Mouse (Mus musculus) limb, embryonic 15.5 days (tissue): ENCODE results near the gene Dnah17. TPM values are rescaled to one million over a fixed set of nuclear protein-coding genes. Genes with fewer than 3 reads are reported as not detected.

Experiments used
- ATAC-seq: fragments of 200-750 bp; cut with Nextera tagmentation; 2 replicates; pipeline ENCODE4 v1.8.0; 2017; ENCODE audit warnings: low read depth, moderate TSS enrichment; ENCODE audit not compliant: insufficient number of reproducible peaks, low FRiP score, low TSS enrichment
- H3K27ac ChIP-seq: fragments of 300-500 bp; sonication (generic); 2 replicates; pipeline ENCODE4 v1.5.1; 2015; ENCODE audit warnings: moderate library complexity, mild to moderate bottlenecking, inconsistent platforms
- H3K27me3 ChIP-seq: fragments of 300-500 bp; sonication (generic); 2 replicates; pipeline ENCODE4 v1.6.1; 2015; ENCODE audit warnings: inconsistent platforms
- H3K36me3 ChIP-seq: fragments of 300-500 bp; sonication (generic); 2 replicates; pipeline ENCODE4 v1.6.1; 2015; ENCODE audit warnings: inconsistent platforms
- H3K4me1 ChIP-seq: fragments of 300-500 bp; sonication (generic); 2 replicates; pipeline ENCODE4 v1.6.1; 2015; ENCODE audit warnings: inconsistent platforms
- H3K4me2 ChIP-seq: fragments of 300-500 bp; sonication (generic); 2 replicates; pipeline ENCODE4 v1.6.1; 2015; ENCODE audit warnings: mild to moderate bottlenecking, inconsistent platforms
- H3K4me3 ChIP-seq: fragments of 300-500 bp; sonication (generic); 2 replicates; pipeline ENCODE4 v1.5.1; 2015; ENCODE audit warnings: mild to moderate bottlenecking, inconsistent platforms
- H3K9ac ChIP-seq: fragments of 300-500 bp; sonication (generic); 2 replicates; pipeline ENCODE4 v1.6.1; 2015; ENCODE audit warnings: inconsistent platforms
- H3K9me3 ChIP-seq: fragments of 300-500 bp; sonication (generic); 2 replicates; pipeline ENCODE4 v1.6.1; 2016; ENCODE audit warnings: inconsistent platforms
- WGBS: fragments of 180-500 bp; shearing (Covaris S2); methylation state at CpG from one replicate; pipeline ENCODE4 v1.1.7; 2015; 5-methylcytosine and 5-hydroxymethylcytosine counted together
- polyA plus RNA-seq: library from polyadenylated mRNA; unstranded; fragments of >200 nt; fragmentation: Nextera tagmentation; extraction: Ambion mirVana; gene quantifications from 2 replicates; pipeline ENCODE4 v1.2.1, GENCODE M21; 2015

Dnah17 gene
- polyA plus RNA-seq, 1 experiment from 2014 or later = 0.15 TPM

DNA sequence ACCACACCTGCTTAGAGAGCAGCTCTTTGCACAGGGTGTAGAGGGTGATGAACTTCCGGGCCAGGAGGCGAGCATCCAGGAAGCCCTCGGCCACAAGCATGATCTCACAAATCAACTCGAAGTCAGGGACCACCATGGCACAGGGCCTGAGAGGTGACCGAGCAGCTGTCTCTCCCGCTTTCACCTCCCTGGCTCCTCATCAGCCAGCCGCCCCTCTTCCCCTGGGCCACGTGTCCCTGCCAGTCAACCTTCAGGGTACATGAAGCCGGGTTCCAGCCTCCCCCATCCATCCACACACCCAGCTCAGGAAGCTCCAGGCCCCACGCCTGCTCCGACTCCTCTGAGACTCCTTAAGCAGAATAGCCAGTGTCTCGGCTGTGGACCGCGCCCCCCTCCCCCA lies 48.1 kb downstream of the Dnah17 start:
- 80% methylated on average over 14 of the region's 14 CpGs for WGBS
- peaks cover 15% of the 10 kb centered on the region; the same call in 1 of the 2 replicates for H3K4me1 ChIP-seq
- no peak overlapping the region for H3K9ac ChIP-seq
- ATAC-seq = no peak
- no peaks in the 10 kb centered on the region for H3K27me3 ChIP-seq
- no peak overlapping the region for H3K4me2 ChIP-seq
- no peak overlapping the region for H3K4me3 ChIP-seq
- no peaks in the 10 kb centered on the region for H3K9me3 ChIP-seq
- no peaks in the 10 kb centered on the region for H3K36me3 ChIP-seq
- H3K27ac ChIP-seq = no peak overlapping the region

DNA sequence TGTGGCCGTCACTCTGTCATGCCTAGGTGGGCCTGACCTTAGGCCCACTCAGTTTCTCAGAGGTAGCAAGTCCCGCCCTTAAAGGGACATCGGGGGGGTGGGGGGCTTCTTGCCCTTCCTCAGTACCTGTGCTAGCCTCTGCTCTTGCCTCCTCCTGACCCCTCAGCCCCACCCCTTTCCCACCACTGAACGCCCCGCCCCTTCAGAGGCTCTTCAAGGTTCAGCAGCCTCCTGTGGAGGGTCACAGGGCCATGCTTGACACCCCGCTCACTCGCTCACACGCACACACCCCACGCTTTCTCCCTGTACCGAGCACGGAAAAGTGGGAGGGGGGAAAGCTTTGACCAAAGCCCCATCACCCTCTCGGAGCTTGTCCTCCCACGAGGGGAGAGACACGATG lies 50.7 kb downstream of the Dnah17 start:
- H3K27ac ChIP-seq = no peak overlapping the region
- no peak for ATAC-seq
- no peak overlapping the region for H3K9ac ChIP-seq

DNA sequence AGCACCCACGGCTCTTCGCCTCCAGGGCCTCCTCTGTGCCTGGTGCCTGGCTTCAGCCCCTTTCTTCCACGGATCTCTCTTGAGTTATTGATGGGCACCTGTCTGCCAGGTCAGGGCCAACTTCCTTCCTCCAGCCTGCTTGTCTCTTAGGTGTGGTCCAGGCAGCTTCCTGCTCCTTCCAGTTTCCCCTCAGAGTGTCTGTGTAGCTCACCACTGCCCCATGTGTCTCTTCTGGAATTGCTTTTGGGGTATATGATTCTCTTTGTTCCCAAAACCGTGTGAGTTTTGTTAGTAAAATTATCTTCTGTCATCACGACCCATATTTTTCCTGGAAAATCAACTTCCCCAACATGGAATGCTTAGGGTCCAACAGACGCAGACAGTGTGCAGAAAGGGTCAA lies 53.5 kb downstream of the Dnah17 start:
- Histone ChIP-seq H3K27me3 (no peaks in the 10 kb centered on the region), H3K4me3 (no peak overlapping the region), H3K4me2 (no peak overlapping the region), H3K9ac (no peak overlapping the region), H3K9me3 (no peaks in the 10 kb centered on the region), H3K27ac (no peak overlapping the region), H3K4me1 (peaks cover 15% of the 10 kb centered on the region), H3K36me3 (no peaks in the 10 kb centered on the region)
- WGBS = 73% methylated on average over 6 of the region's 6 CpGs
- no peak for ATAC-seq

More for the DNA sequence above, 50.7 kb downstream of the Dnah17 start:
- no peaks in the 10 kb centered on the region for H3K27me3 ChIP-seq
- 80% methylated on average over 14 of the region's 14 CpGs for WGBS
- no peaks in the 10 kb centered on the region for H3K36me3 ChIP-seq
- no peaks in the 10 kb centered on the region for H3K9me3 ChIP-seq
- H3K4me3 ChIP-seq = no peak overlapping the region
- no peak overlapping the region for H3K4me2 ChIP-seq
- H3K4me1 ChIP-seq = peaks cover 23% of the 10 kb centered on the region

DNA sequence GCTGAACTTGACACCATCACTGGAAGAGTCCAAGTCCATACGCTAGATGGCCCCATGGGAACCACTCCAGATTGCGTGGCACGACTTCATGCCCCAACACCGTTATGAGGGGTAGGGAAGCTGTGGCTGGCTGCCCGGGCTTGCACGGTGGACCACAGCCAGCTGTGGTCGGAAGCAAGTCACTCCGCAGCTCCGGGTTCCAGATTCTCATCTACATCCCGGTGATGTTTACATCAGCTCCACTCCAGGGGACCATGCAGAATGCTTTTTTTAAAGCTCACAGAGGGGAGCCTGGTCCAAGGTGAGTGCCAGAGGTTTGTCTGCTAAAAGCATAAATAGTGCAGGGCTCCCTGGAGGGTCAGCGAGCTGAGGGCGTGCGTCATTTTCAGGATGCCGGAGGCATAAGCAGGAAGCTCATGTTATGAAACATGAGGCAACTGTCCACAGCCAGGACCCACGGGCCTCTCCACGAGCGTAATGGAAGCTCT lies 55.4 kb downstream of the Dnah17 start:
- no peak overlapping the region for H3K4me2 ChIP-seq
- no peaks in the 10 kb centered on the region for H3K9me3 ChIP-seq
- ATAC-seq = no peak
- H3K27ac ChIP-seq = no peak overlapping the region
- H3K27me3 ChIP-seq = no peaks in the 10 kb centered on the region
- 41% methylated on average over 17 of the region's 17 CpGs for whole genome bisulfite sequencing
- peaks cover 21% of the 10 kb centered on the region for H3K4me1 ChIP-seq
- H3K4me3 ChIP-seq = no peak overlapping the region
- no peaks in the 10 kb centered on the region for H3K36me3 ChIP-seq
- H3K9ac ChIP-seq = no peak overlapping the region

DNA sequence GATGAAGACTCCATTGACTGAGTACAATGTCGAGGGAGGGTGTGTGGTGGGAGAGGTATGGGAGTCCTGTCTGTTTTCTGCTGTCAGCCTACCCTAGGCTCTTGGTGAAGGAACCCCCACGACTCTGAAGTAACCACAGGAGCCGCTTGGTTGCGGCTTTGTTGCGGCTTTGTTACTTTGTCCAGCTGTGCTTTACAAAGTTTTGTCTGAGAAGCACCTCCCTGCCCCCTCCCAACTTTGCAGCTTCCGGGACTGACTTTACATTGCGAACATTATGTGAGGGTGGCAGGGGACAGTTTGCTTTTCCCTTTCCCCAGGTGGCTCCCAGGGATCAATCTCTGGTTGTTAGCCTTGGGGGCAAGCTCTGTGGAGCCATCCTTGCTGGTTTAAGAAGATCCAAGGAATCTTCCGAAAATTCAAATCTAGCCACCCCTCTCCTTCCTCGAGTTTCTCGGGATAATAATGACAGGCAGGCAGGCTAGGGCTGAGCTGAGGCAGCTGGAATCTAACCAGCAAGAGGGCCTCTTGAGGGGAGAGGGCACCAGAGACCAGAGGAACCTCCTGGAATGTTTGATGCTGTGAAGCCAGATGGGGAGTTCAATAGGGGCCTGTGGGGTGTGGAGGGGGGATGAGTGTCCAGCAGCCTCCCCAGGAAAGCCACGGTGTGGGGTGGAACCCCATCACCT lies 59.1 kb downstream of the Dnah17 start:
- no peaks in the 10 kb centered on the region for H3K36me3 ChIP-seq
- no peak overlapping the region for H3K4me2 ChIP-seq
- H3K9ac ChIP-seq = no peak overlapping the region
- H3K27me3 ChIP-seq = no peaks in the 10 kb centered on the region
- ATAC-seq = no peak
- H3K9me3 ChIP-seq = no peaks in the 10 kb centered on the region
- H3K4me1 ChIP-seq = peaks cover 30% of the 10 kb centered on the region
- 51% methylated on average over 11 of the region's 11 CpGs for WGBS
- H3K4me3 ChIP-seq = no peak overlapping the region
- H3K27ac ChIP-seq = no peak overlapping the region

DNA sequence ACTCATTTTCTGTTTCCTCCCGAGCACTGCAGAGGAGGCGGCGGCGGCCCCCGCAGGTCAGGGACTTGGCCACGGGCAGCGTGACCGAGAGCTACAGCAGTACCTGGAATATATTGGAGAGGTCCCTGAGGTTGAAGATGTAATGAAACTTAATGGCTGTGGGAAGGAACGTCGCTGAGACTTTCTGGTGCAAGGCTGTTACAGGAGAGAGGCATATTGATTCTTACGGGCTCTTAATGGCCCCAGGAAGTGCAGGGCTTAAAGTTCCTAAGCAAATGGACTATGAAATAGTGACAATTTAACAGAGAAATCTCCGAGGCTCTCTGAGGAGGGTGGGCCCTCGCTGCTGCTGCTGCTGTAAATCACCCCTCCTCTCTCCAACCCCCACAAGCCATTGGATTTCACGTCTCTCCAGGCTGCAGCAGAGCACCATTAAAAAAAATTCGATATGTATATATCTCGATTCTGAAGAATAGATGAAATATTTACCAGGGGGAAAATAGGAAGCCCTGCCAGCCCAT lies 61.6 kb downstream of the Dnah17 start:
- Histone ChIP-seq H3K27ac (no peak overlapping the region), H3K27me3 (no peaks in the 10 kb centered on the region), H3K9me3 (no peaks in the 10 kb centered on the region), H3K4me2 (no peak overlapping the region), H3K9ac (no peak overlapping the region), H3K36me3 (no peaks in the 10 kb centered on the region), H3K4me3 (no peak overlapping the region), H3K4me1 (peaks cover 15% of the 10 kb centered on the region)
- 53% methylated on average over 16 of the region's 16 CpGs for WGBS
- ATAC-seq = no peak

DNA sequence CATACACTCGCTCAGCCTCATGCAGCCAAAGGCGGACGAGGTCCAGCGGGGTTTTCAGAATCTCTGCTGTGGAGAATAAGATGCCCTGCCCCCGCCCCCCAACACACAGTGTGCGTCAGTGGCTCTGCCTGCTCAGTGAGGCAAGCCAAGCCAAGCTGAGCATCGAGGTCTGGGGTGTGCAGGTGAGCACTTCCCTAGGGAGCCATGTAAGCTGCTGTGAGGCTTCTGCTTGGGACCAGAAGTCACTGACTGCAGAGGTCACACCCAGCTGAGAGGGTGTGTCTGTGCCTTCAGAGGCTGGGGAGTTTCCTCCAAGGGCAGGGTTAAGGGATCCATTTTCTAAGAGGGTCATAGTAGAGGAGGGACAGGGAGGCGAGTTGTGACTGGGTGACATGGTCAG lies 62.8 kb downstream of the Dnah17 start:
- no peaks in the 10 kb centered on the region for H3K27me3 ChIP-seq
- no peaks in the 10 kb centered on the region for H3K36me3 ChIP-seq
- H3K9ac ChIP-seq = no peak overlapping the region
- no peaks in the 10 kb centered on the region for H3K9me3 ChIP-seq
- no peak overlapping the region for H3K4me2 ChIP-seq
- no peak overlapping the region for H3K27ac ChIP-seq
- no peak overlapping the region for H3K4me3 ChIP-seq
- no peak for ATAC-seq
- 80% methylated on average over 8 of the region's 8 CpGs for WGBS
- H3K4me1 ChIP-seq = peaks cover 15% of the 10 kb centered on the region

DNA sequence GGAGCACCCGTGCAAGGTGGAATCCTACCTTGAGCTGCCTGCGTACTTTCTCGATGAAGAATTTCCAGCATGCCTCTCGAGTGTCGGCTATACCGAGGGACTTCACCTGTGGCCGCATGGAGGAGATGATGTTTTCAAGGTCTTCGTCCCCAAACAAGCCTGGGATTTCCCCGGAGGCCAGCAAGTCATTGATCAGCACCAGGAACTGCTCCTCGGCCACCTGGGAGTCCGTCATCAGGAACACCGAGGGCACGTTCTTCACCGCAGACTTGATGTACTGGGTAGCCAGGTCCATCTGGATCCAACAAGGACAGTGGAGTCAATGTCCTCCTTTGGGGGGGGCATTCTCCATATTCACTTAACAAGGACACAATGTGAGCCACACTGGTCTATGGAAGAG lies 70.4 kb downstream of the Dnah17 start:
- H3K4me1 ChIP-seq = 0 out of 2 replicates have a peak, but pooled peaks cover 4% of the 10 kb centered on the region
- no peak overlapping the region for H3K9ac ChIP-seq
- no peak overlapping the region for H3K4me2 ChIP-seq
- WGBS = 84% methylated on average over 14 of the region's 14 CpGs
- H3K27ac ChIP-seq = no peak overlapping the region
- no peaks in the 10 kb centered on the region for H3K9me3 ChIP-seq
- H3K4me3 ChIP-seq = no peak overlapping the region
- ATAC-seq = no peak
- H3K27me3 ChIP-seq = no peaks in the 10 kb centered on the region
- no peaks in the 10 kb centered on the region for H3K36me3 ChIP-seq

DNA sequence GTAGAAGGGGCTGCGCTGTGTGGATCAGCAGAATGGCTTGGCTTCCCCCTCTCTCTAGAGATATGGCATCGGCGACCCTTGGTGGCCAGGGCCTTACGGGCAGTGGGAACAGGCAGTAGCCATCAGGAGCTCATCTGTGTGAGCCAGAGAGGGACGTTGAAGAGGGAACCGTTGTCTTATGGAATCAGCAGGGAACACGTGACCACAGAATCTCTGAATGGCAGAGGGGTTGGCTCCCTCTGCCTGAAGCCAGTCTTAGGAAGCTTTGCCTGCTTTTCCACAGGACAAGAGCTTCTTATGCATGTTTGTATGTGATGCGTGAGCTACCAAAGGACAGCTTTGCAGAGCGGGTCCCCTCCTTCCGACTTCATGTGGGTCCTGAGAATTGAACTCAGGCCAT lies 71.6 kb downstream of the Dnah17 start:
- H3K4me2 ChIP-seq = no peak overlapping the region
- H3K27me3 ChIP-seq = no peaks in the 10 kb centered on the region
- 0 out of 2 replicates have a peak, but pooled peaks cover 4% of the 10 kb centered on the region for H3K4me1 ChIP-seq
- no peaks in the 10 kb centered on the region for H3K9me3 ChIP-seq
- H3K9ac ChIP-seq = no peak overlapping the region
- no peak overlapping the region for H3K4me3 ChIP-seq
- ATAC-seq = no peak
- no peak overlapping the region for H3K27ac ChIP-seq
- H3K36me3 ChIP-seq = no peaks in the 10 kb centered on the region
- WGBS = 66% methylated on average over 10 of the region's 10 CpGs

DNA sequence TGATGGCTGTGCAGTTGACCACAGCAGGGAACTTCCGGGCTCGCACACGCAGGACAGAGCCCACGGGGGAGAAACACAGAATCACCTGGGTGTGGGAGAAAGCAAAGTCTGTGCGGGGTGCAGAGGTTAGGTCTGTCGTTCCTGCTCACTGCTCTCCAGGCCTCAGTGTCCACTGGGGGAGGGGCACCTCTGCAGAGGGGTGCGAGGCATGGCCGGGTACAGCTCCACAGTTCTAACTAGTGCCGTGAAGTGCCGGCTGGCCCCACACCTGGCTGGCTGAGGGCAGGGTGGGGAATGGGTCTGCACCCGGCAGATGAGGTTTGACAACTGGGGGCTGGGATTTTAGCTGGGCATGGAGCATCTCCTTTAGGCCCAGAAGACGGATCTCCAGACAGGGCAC lies 72.1 kb downstream of the Dnah17 start:
- H3K27me3 ChIP-seq = no peaks in the 10 kb centered on the region
- H3K4me2 ChIP-seq = no peak overlapping the region
- 0 out of 2 replicates have a peak, but pooled peaks cover 4% of the 10 kb centered on the region for H3K4me1 ChIP-seq
- no peak overlapping the region for H3K9ac ChIP-seq
- H3K9me3 ChIP-seq = no peaks in the 10 kb centered on the region
- WGBS = 68% methylated on average over 12 of the region's 12 CpGs
- no peak for ATAC-seq
- no peak overlapping the region for H3K27ac ChIP-seq
- H3K4me3 ChIP-seq = no peak overlapping the region
- H3K36me3 ChIP-seq = no peaks in the 10 kb centered on the region

DNA sequence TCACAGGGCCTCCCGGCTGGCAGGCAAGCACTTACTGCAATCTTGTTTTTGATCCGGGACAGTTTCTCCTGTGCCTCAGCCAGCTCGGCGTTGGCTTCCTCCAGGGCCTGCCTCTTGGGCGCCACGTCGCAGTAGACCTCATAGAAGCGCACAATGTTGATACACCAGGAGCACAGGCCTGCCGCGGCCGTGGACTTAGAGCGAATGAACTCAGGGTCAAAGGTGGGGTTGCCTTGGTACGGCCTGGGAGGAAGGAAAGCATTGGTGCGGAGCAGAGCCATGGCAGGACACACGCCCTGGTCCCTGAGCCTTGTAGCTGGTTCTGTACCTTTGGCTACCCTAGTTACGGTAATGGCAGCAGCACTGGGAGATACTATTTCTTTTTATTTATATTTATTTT lies 80.3 kb downstream of the Dnah17 start:
- no peaks in the 10 kb centered on the region for H3K9me3 ChIP-seq
- H3K27ac ChIP-seq = no peak overlapping the region
- no peak for ATAC-seq
- 83% methylated on average over 16 of the region's 16 CpGs for WGBS
- 0 out of 2 replicates have a peak, but pooled peaks cover 6% of the 10 kb centered on the region for H3K4me1 ChIP-seq
- H3K27me3 ChIP-seq = no peaks in the 10 kb centered on the region
- no peak overlapping the region for H3K9ac ChIP-seq
- H3K36me3 ChIP-seq = no peaks in the 10 kb centered on the region
- no peak overlapping the region for H3K4me3 ChIP-seq
- H3K4me2 ChIP-seq = no peak overlapping the region

DNA sequence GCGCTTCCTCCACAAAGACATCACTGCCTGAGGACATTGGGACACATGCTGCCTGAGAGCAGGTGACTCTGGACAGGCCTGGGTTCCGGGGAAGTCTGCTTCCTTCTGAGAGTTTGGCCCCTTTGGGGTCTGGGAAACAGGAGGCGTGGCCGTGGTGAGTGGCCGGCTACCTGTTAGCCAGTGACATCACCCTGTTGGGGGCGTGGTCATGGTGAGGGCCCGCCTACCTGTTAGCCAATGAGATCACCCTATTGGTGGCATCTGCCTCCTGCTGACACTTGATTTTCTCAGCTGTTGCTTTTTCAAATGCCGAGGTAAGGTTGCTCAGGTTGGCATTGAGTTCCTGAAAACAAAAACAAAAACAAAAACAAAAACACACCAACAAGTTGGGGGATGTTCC lies 80.8 kb downstream of the Dnah17 start:
- Histone ChIP-seq H3K27ac (no peak overlapping the region), H3K4me3 (no peak overlapping the region), H3K4me1 (0 out of 2 replicates have a peak, but pooled peaks cover 6% of the 10 kb centered on the region), H3K36me3 (no peaks in the 10 kb centered on the region), H3K4me2 (no peak overlapping the region), H3K9ac (no peak overlapping the region), H3K27me3 (no peaks in the 10 kb centered on the region), H3K9me3 (no peaks in the 10 kb centered on the region)
- ATAC-seq = no peak
- WGBS = 20% methylated on average over 8 of the region's 8 CpGs
